Mouse (Mus musculus) stomach, postnatal 0 days (tissue): ENCODE results near the gene Cldn7. TPM values are rescaled to one million over a fixed set of nuclear protein-coding genes. Genes with fewer than 3 reads are reported as not detected.
A peak's percentile ranks its signal among the peaks of the same experiment; 100 is the strongest.

Experiments
- ATAC-seq: fragments of 200-750 bp; cut with Nextera tagmentation; 2 replicates; pipeline ENCODE4 v1.8.0; 2017; ENCODE audit not compliant: low FRiP score, low TSS enrichment
- DNase-seq: peaks from one replicate; pipeline ENCODE4 v3.0.0-alpha.2; 2016; ENCODE audit warnings: low spot score
- H3K27ac ChIP-seq: fragments of 300-500 bp; sonication (generic); replicated peaks from 2 replicates; pipeline ENCODE4 v1.5.1; 2014; ENCODE audit warnings: mild to moderate bottlenecking, control low read depth
- H3K27me3 ChIP-seq: fragments of 300-500 bp; sonication (generic); 2 replicates; pipeline ENCODE4 v1.6.1; 2014; ENCODE audit warnings: low read length; ENCODE audit not compliant: control insufficient read depth, insufficient read depth
- H3K36me3 ChIP-seq: fragments of 300-500 bp; sonication (generic); 2 replicates; pipeline ENCODE4 v1.6.1; 2014; ENCODE audit warnings: low read length, mixed read lengths; ENCODE audit not compliant: control insufficient read depth, insufficient read depth
- H3K4me1 ChIP-seq: fragments of 300-500 bp; sonication (generic); replicated peaks from 2 replicates; pipeline ENCODE4 v1.6.1; 2014; ENCODE audit warnings: antibody characterized with exemption; ENCODE audit not compliant: control insufficient read depth, insufficient read depth
- H3K4me2 ChIP-seq: fragments of 300-500 bp; sonication (generic); replicated peaks from 2 replicates; pipeline ENCODE4 v1.6.1; 2014; ENCODE audit warnings: low read depth, mild to moderate bottlenecking, control low read depth, moderate library complexity
- H3K4me3 ChIP-seq: fragments of 300-500 bp; sonication (generic); 2 replicates; pipeline ENCODE4 v1.5.1; 2014; ENCODE audit warnings: low read depth, low read length, control low read depth
- H3K9ac ChIP-seq: fragments of 300-500 bp; sonication (generic); 2 replicates; pipeline ENCODE4 v1.6.1; 2014; ENCODE audit warnings: mild to moderate bottlenecking, low read length, control low read depth, mixed read lengths
- H3K9me3 ChIP-seq: fragments of 300-500 bp; sonication (generic); 2 replicates; pipeline ENCODE4 v1.6.1; 2016; ENCODE audit warnings: low read length; ENCODE audit not compliant: control insufficient read depth
- CTCF ChIP-seq: IDR thresholded peaks from 2 replicates; pipeline ENCODE4 v1.5.1; 2016; ENCODE audit warnings: antibody characterized with exemption, low read depth, mild to moderate bottlenecking, moderate library complexity
- EP300 ChIP-seq: optimal IDR thresholded peaks from 2 replicates; pipeline ENCODE3; 2016; ENCODE audit warnings: antibody characterized with exemption
- WGBS: fragments of 180-500 bp; shearing (Covaris S2); extraction: QIAGEN DNeasy Blood & Tissue Kit; methylation state at CpG from one replicate; pipeline ENCODE4 v1.1.7; 2014; 5-methylcytosine and 5-hydroxymethylcytosine counted together
- polyA plus RNA-seq: library from polyadenylated mRNA; unstranded; fragments of >200 nt; fragmentation: Nextera tagmentation; extraction: Ambion mirVana; gene quantifications from 2 replicates; pipeline ENCODE4 v1.2.1, GENCODE M21; 2015

Cldn7 gene
- polyA plus RNA-seq, 1 experiment from 2014 or later, result 125 TPM

GRCm38 (mm10) chr11:70005521-70005920 is 40.9 kb downstream of the Cldn7 start:
- 60% methylated on average over 5 of the region's 5 CpGs for WGBS
- Histone ChIP-seq H3K4me2 (no peak overlapping the region), H3K36me3 (peaks cover 30% of the 10 kb centered on the region), H3K27me3 (no peaks in the 10 kb centered on the region), H3K9me3 (no peaks in the 10 kb centered on the region), H3K27ac (no peak overlapping the region), H3K9ac (no peak overlapping the region), H3K4me3 (no peak overlapping the region), H3K4me1 (no peaks in the 10 kb centered on the region)
- ATAC-seq (no peak), DNase-seq (no peak)
- no peak for TF ChIP-seq EP300
- peak; percentile 63 for TF ChIP-seq CTCF

- ATAC-seq, result no peak
- Histone ChIP-seq H3K4me1 (peaks cover 2% of the 10 kb centered on the region; the same call in 1 of the 2 replicates), H3K36me3 (peaks cover 52% of the 10 kb centered on the region), H3K9me3 (no peaks in the 10 kb centered on the region), H3K27ac (no peak overlapping the region), H3K4me2 (no peak overlapping the region), H3K27me3 (no peaks in the 10 kb centered on the region), H3K4me3 (no peak overlapping the region), H3K9ac (no peak overlapping the region)
- TF ChIP-seq CTCF, result no peak
- no peak for TF ChIP-seq EP300
- 84% methylated on average over 6 of the region's 6 CpGs for WGBS
- no peak for DNase-seq
Measured at GRCm38 (mm10) chr11:70010033-70010432, 45.5 kb downstream of the Cldn7 start.

GRCm38 (mm10) chr11:70010548-70010947 is 46.0 kb downstream of the Cldn7 start:
- H3K9ac ChIP-seq, result no peak overlapping the region
- no peak for ATAC-seq
- no peak overlapping the region for H3K4me3 ChIP-seq
- TF ChIP-seq EP300 (no peak), CTCF (no peak)
- H3K9me3 ChIP-seq, result no peaks in the 10 kb centered on the region
- H3K4me2 ChIP-seq, result no peak overlapping the region
- peaks cover 2% of the 10 kb centered on the region; the same call in 1 of the 2 replicates for H3K4me1 ChIP-seq
- 81% methylated on average over 12 of the region's 12 CpGs for WGBS
- DNase-seq, result no peak
- no peak overlapping the region for H3K27ac ChIP-seq
- peaks cover 52% of the 10 kb centered on the region for H3K36me3 ChIP-seq
- no peaks in the 10 kb centered on the region for H3K27me3 ChIP-seq

GRCm38 (mm10) chr11:70010961-70011360 is 46.4 kb downstream of the Cldn7 start:
- no peaks in the 10 kb centered on the region for H3K9me3 ChIP-seq
- H3K27me3 ChIP-seq, result no peaks in the 10 kb centered on the region
- ATAC-seq (no peak), DNase-seq (no peak)
- no peak overlapping the region for H3K27ac ChIP-seq
- H3K9ac ChIP-seq, result no peak overlapping the region
- peaks cover 52% of the 10 kb centered on the region for H3K36me3 ChIP-seq
- no peak overlapping the region for H3K4me2 ChIP-seq
- WGBS, result 91% methylated on average over 10 of the region's 10 CpGs
- no peak overlapping the region for H3K4me3 ChIP-seq
- H3K4me1 ChIP-seq, result peaks cover 2% of the 10 kb centered on the region; the same call in 1 of the 2 replicates
- TF ChIP-seq CTCF, result no peak
- TF ChIP-seq EP300, result no peak

GRCm38 (mm10) chr11:70012931-70013330 is 48.4 kb downstream of the Cldn7 start:
- H3K36me3 ChIP-seq, result peaks cover 40% of the 10 kb centered on the region
- no peak for TF ChIP-seq CTCF
- TF ChIP-seq EP300, result no peak
- no peak overlapping the region for H3K9ac ChIP-seq
- H3K4me2 ChIP-seq, result no peak overlapping the region
- no peak overlapping the region for H3K27ac ChIP-seq
- ATAC-seq (no peak), DNase-seq (no peak)
- no peaks in the 10 kb centered on the region for H3K9me3 ChIP-seq
- no peaks in the 10 kb centered on the region for H3K27me3 ChIP-seq
- WGBS, result 84% methylated on average over 9 of the region's 9 CpGs
- H3K4me1 ChIP-seq, result peaks cover 4% of the 10 kb centered on the region; the same call in 1 of the 2 replicates
- H3K4me3 ChIP-seq, result no peak overlapping the region

GRCm38 (mm10) chr11:70013408-70013807 is 48.8 kb downstream of the Cldn7 start:
- H3K9me3 ChIP-seq, result no peaks in the 10 kb centered on the region
- no peak for TF ChIP-seq EP300
- no peak for TF ChIP-seq CTCF
- DNase-seq (no peak), ATAC-seq (no peak)
- H3K4me1 ChIP-seq, result peaks cover 4% of the 10 kb centered on the region; the same call in 1 of the 2 replicates
- no peaks in the 10 kb centered on the region for H3K27me3 ChIP-seq
- no peak overlapping the region for H3K27ac ChIP-seq
- peaks cover 39% of the 10 kb centered on the region for H3K36me3 ChIP-seq
- H3K4me3 ChIP-seq, result no peak overlapping the region
- 86% methylated on average over 3 of the region's 3 CpGs for WGBS
- no peak overlapping the region for H3K9ac ChIP-seq
- no peak overlapping the region for H3K4me2 ChIP-seq
